Mouse (Mus musculus): ENCODE results near the gene Cct6b.

Cct6b gene

GRCm38 (mm10) chr11:82763742-82764437 is at the start of gene Cct6b, which contains the start of gene Zfp830:
TSS of gene Cct6b (minus strand) at chr11:82764321.
TSS of gene Zfp830 (plus strand) at chr11:82764345.
- DNase-seq (ENCODE audit: extremely low spot score, low spot score) = peak; percentile 88

DNA sequence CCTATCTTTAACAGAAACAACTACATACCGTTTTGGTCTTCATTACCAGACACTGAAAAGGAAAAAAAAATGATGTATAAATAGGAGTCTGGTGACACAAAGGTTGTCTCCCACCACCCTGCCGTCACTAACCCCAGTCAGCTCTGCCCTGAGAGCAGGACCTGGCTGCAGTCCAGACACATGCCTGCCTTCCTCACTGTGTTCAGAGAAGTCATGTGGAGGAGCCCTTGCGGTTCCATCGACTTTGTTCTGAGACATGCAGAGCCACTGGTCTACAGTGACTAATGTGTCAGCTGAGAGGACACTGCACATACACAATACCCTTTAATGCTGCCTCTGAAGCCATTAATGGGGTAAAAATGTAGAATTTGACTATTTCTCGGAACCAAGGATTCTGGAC is 44.4 kb upstream of the Cct6b start:
- no peak for DNase-seq (ENCODE audit: extremely low spot score, low spot score)

DNA sequence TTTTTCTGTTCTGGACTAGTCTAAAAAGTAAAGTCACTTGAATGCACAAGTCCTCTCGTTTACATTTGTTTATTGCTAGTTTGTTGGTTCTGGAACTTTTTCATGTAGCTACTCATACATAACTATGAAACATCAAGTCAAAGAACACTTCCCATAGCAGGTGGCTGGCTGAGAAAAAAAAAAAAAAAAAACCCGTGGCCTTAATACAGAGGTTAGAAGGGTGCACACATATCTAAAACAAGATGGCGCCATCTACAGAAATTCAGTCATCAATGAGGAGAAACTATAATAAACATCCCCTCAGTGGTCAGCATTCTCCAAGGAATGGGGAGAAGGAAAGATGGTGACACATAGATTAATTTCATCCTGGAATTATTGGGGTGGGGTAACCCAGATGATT is 43.2 kb upstream of the Cct6b start:
- no peak for DNase-seq (ENCODE audit: extremely low spot score, low spot score)

GRCm38 (mm10) chr11:82806656-82807055 is 42.5 kb upstream of the Cct6b start:
- no peak for DNase-seq (ENCODE audit: extremely low spot score, low spot score)

GRCm38 (mm10) chr11:82783453-82783852 is 19.3 kb upstream of the Cct6b start:
- no peak for DNase-seq (ENCODE audit: extremely low spot score, low spot score)

DNA sequence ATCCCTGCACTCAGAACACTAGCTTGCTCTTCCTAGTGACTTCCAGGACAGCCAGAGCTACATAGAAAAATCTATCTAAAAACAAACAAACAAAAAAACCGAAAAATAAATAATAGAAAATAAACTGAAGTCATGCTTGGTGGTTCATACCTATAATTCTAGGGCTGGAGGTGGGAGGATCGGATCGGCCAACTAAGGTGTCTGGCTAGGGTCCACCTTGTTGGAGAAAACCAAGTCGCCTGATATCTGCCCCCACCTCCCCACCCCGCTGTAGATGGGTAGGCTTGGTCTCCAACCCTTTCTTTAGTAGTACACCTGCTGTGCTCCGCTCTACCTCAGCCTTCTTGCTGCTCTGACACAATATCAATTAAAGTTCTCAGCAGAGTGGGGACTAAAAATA is 18.1 kb upstream of the Cct6b start:
- no peak for DNase-seq (ENCODE audit: extremely low spot score, low spot score)

DNA sequence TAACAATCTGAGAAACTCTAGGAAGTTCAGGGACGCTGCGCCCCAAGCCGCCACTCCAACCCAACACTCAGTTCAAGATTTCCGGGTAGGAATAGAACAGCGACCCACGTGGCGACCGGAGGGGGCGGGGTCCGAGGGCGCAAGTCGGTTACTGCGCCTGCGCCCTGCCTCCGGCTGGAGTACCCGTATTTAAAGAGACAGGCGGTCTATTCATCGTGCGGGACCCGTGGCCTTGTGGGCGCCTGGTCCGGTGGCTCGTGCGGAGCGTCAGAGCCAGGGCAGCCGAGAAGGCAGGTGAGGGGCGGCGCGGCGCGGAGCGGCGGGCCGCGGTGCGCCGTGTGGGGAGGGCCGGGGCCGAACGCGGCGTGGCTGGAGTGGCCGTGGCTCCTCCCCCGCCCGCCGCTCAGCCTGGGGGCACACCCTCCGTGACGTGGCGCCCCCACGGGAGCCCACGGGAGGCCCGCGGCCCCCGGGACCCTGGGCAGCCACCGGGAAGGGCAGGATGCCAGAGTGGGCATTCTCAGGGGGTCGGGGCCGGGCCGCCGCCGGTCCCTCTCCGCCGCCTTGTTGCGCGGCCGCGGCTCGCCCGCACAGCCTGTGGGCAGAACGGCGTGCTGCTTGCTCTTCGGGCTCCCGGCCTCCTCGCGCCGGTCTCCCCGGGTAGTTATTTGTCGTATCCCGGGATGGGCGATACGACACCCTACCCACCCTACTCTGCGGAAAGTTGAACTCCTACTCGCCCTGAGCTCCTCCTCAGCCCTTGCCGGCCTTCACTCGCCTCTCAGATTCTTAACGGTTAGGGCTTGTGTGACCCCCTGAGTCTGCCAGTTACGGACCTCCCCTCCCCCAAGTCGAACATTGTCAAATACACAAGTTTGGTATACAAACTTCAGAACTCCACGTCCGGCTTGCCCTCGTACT is 17.1 kb upstream of the Cct6b start, which contains the start of gene Lig3:
Gene Lig3 (plus strand): TSS at position 126 of the 921 bp plus-strand sequence.
- DNase-seq (ENCODE audit: extremely low spot score, low spot score) = peak; percentile 94

GRCm38 (mm10) chr11:82780134-82780533 is 16.0 kb upstream of the Cct6b start:
- no peak for DNase-seq (ENCODE audit: extremely low spot score, low spot score)

GRCm38 (mm10) chr11:82764438-82764924 is 360 bp upstream of the Cct6b start:
- DNase-seq (ENCODE audit: extremely low spot score, low spot score) = no peak

DNA sequence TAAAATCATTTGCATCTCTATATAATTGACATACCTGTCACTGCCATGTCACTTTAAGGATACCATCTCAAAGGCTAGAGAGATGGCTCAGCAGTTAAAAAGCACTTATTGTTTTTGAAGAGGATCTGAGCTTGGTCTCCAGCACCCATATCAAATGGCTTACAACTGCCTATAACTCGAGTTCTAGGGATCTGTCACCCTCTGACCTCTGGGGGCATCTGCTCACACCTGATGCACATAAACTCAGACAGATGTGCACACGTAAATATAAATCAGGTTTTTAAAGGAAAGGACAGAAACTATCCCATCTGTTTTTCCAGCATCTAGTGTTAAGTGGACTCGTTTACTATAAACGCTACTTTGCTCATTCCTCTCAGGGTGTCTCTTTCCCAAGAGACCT is 860 bp downstream of the Cct6b start:
- no peak for DNase-seq (ENCODE audit: extremely low spot score, low spot score)

DNA sequence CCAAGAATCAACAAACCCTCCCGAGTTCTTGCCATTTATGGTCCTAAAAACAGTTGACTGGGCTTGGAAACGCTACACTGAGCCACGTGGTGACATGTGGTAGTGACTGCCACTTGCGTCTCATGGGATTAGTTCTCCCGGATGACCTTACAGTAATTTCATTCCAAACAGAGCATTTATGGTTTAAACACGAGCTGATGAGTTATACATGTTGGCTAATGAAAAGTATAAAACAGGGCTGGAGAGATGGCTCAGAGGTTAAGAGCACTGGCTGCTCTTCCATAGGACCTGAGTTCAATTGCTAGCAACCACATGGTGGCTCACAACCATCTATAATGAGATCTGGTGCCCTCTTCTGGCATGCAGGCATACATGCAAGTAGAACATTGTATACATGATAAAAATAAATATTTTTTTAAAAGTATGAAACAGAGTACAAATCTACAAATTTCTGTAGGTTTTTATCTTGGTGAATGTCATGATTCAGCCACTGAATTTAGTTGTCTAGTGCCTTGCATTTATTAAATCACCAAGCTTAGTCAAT is 1.8 kb downstream of the Cct6b start:
- DNase-seq (ENCODE audit: extremely low spot score, low spot score) = no peak

GRCm38 (mm10) chr11:82755919-82756318 is 8.2 kb downstream of the Cct6b start:
- no peak for DNase-seq (ENCODE audit: extremely low spot score, low spot score)

DNA sequence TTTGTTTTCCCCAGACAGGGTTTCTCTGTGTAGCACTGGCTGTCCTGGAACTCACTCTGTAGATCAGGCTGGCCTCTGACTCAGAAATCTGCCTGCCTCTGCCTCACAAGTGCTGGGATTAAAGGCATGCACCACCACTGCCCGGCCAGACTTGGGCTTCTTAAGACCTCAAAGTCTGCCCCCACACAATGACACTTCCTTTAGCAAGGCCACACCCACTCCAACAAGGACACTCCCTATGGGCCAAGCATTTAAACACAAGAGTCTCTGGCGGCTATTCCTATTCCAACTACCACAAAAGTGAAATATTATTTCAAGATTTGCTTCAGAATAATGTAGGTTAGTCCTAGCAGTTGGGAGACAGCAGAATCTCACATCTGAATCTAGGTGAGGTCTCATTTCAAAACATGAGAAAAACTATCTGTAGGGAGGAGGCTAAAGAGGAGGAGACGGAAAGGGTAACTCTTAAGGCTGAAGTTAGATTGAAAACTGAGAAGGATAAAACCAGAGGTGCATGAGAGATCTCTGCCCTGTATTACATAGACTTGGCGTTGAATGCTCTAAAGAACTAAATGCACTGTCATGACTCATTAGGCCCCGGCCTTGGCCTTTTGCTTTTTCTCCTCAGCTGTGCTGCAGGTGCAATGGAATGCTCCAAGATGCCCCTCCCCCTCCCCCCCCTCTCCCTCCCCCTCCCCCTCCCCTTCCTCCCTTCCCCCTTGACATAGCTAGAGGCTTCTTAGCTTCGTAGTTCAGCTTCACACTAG is 11.6 kb downstream of the Cct6b start:
- DNase-seq (ENCODE audit: extremely low spot score, low spot score) = no peak

GRCm38 (mm10) chr11:82746857-82747366 is 17.2 kb downstream of the Cct6b start:
- no peak for DNase-seq (ENCODE audit: extremely low spot score, low spot score)

- peak; percentile 33 for DNase-seq (ENCODE audit: extremely low spot score, low spot score)
Observed at GRCm38 (mm10) chr11:82746138-82746537, 18.0 kb downstream of the Cct6b start.

DNA sequence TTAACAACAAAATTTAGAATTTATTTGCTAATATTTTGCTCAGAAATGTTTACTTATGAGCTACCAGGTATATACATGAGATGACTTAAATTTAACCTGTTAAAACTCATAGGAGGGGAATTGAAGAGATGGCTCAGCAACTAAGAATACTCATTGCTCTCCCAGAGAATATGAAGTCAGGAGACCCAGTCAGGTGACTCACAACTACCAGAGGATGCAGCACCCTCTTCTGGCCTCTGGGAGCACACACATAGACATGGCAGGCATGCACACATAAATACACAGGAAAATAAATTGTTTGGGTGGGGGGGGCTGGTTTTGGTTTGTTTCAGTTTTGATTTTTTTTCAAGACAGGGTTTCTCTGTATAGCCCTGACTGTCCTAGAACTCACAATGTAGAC is 25.1 kb downstream of the Cct6b start:
- DNase-seq (ENCODE audit: extremely low spot score, low spot score) = no peak

GRCm38 (mm10) chr11:82734227-82734626 is 29.9 kb downstream of the Cct6b start:
- DNase-seq (ENCODE audit: extremely low spot score, low spot score) = no peak

- DNase-seq (ENCODE audit: extremely low spot score, low spot score) = no peak
Observed at GRCm38 (mm10) chr11:82726862-82727261, 37.3 kb downstream of the Cct6b start.

DNA sequence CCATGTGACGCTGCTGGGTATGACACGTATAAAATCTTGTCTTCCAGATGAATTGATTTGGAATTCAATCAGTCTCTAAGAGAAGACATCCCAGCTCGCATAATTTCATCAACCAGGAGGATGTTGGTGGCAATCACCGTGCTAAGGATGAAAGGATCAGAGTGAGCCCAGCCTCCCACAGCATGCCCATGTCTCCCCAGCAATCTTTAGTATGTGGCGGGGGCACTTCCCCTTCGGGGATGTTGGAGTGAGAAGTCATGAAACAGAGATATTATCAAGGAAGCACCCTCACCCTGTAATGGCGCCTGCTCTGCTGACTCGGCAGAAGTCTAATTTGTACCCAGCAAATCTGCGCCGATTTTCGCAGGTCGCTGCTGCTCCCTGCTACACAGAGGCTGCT is 44.8 kb downstream of the Cct6b start:
- DNase-seq (ENCODE audit: extremely low spot score, low spot score) = no peak

DNA sequence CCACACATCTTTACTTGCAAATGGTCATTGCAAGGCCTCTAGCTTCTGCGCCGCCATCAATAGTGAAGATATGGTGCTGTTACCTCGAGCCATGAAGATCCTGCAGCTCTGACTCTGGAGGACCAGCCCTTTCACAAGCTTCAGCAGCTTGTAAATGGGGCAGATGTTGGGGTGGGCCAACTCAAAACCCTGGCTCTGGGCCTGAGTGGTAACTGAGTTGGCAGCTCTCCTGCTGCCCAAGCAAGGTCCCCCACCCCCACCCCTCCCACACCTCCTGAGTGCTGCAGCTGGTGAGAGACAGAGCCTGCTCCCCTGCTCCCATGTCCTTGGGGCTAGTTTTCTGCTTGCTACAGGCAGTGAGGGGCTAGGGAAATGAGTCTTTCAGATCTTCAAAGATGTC is 51.4 kb downstream of the Cct6b start:
- DNase-seq (ENCODE audit: extremely low spot score, low spot score) = no peak

DNA sequence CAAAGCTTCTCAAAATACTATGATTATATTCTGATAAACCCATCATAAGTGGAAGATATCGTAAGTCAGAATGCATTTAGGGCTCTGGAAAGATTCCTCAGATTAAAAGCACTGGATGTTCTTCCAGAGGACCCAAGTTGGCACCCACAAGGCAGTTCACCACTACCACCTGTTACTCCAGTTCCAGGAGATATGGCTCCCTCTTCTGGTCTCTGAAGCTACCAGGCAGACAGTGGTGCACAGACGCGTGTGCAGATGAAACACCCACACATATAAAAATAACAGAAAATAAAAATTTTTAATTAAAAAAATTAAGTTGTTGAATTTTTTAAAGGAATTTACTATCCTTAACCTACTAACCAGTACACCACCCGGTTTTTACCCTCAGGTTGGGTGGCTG is 55.2 kb downstream of the Cct6b start:
- no peak for DNase-seq (ENCODE audit: extremely low spot score, low spot score)

Data from neural tube, embryonic 10.5 days (tissue).